Mouse (Mus musculus) forebrain, embryonic 16.5 days (tissue): ENCODE data around the gene Tceal9. TPM values are rescaled to one million over a fixed set of nuclear protein-coding genes. Genes with fewer than 3 reads are reported as not detected.
A peak's percentile ranks its signal among the peaks of the same experiment; 100 is the strongest.

Source experiments
- ATAC-seq: fragments of 200-750 bp; cut with Nextera tagmentation; 2 replicates; pipeline ENCODE4 v1.8.0; 2017; ENCODE audit warnings: mild to moderate bottlenecking, moderate library complexity
- H3K27ac ChIP-seq: fragments of 300-500 bp; sonication (generic); 2 replicates; pipeline ENCODE4 v1.5.1; 2014; ENCODE audit warnings: low read length, control low read depth
- H3K27me3 ChIP-seq: fragments of 300-500 bp; sonication (generic); replicated peaks from 2 replicates; pipeline ENCODE4 v1.6.1; 2014; ENCODE audit warnings: low read length; ENCODE audit not compliant: control insufficient read depth, insufficient read depth
- H3K36me3 ChIP-seq: fragments of 300-500 bp; sonication (generic); 2 replicates; pipeline ENCODE4 v1.6.1; 2014; ENCODE audit not compliant: control insufficient read depth, insufficient read depth
- H3K4me1 ChIP-seq: fragments of 300-500 bp; sonication (generic); replicated peaks from 2 replicates; pipeline ENCODE4 v1.6.1; 2014; ENCODE audit warnings: low read length; ENCODE audit not compliant: control insufficient read depth, insufficient read depth
- H3K4me2 ChIP-seq: fragments of 300-500 bp; sonication (generic); 2 replicates; pipeline ENCODE4 v1.6.1; 2014; ENCODE audit warnings: mild to moderate bottlenecking, low read length, control low read depth
- H3K4me3 ChIP-seq: fragments of 300-500 bp; sonication (generic); replicated peaks from 2 replicates; pipeline ENCODE4 v1.5.1; 2014; ENCODE audit warnings: mild to moderate bottlenecking, low read length, control low read depth
- H3K9ac ChIP-seq: fragments of 300-500 bp; sonication (generic); replicated peaks from 2 replicates; pipeline ENCODE4 v1.6.1; 2014; ENCODE audit warnings: low read depth, low read length, control low read depth
- H3K9me3 ChIP-seq: fragments of 300-500 bp; sonication (generic); 2 replicates; pipeline ENCODE4 v1.6.1; 2016; ENCODE audit warnings: low read length; ENCODE audit not compliant: control insufficient read depth
- WGBS: fragments of 180-500 bp; shearing (Covaris S2); extraction: QIAGEN DNeasy Blood & Tissue Kit; methylation state at CpG from one replicate; pipeline ENCODE4 v1.1.7; 2014; 5-methylcytosine and 5-hydroxymethylcytosine counted together
- polyA plus RNA-seq: library from polyadenylated mRNA; unstranded; fragments of >200 nt; fragmentation: Nextera tagmentation; extraction: Ambion mirVana; gene quantifications from 2 replicates; pipeline ENCODE4 v1.2.1, GENCODE M21; 2015

Gene Tceal9
- polyA plus RNA-seq, 1 experiment from 2014 or later, result 290 TPM

DNA sequence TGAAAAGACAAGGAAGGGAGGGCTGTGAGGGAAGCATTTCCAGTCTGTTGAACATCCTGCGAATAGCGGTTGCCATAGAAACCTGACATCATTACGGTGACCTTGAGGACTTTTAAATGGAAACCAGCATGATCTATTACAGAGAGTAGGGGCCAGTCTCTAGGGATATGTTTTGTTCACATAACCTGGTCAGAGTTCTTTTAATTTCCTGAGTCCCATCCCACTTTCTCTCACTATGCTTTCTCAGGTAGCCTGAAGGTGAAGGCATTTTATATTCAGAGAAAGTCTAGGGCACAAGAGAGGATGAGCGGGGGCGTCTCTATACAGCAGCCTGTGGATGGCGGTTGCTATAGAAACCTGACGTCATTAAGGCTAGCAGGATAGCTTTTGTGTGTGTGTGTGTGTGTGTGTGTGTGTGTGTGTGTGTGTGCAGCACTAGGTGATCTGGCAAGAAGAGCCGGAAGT lies 46.0 kb downstream of the Tceal9 start:
- Histone ChIP-seq H3K9ac (no peak overlapping the region), H3K36me3 (no peaks in the 10 kb centered on the region), H3K4me2 (peak overlapping the region; percentile 43), H3K4me1 (0 out of 2 replicates have a peak, but pooled peaks cover 5% of the 10 kb centered on the region), H3K9me3 (no peaks in the 10 kb centered on the region), H3K4me3 (peak overlapping the region; percentile 14; the same call in 1 of the 2 replicates), H3K27me3 (no peaks in the 10 kb centered on the region), H3K27ac (peak overlapping the region; percentile 50; the same call in 1 of the 2 replicates)
- 16% methylated on average over 8 of the region's 8 CpGs for WGBS
- ATAC-seq, result peak; percentile 95

Other genes starting within 250 kb of the Tceal9 start
- gene Arxes1, start 211.7 kb upstream of the Tceal9 start, polyA plus RNA-seq, result 77.2 and 105 TPM in 2 replicates
- 579 and 667 TPM in 2 replicates for gene Bex2, start 176.8 kb upstream of the Tceal9 start, polyA plus RNA-seq
- 0.09 TPM in 1 of 2 replicates, not detected in the other for gene Nxf3, start 159.8 kb upstream of the Tceal9 start, polyA plus RNA-seq
- gene Bex4, start 106.1 kb upstream of the Tceal9 start, polyA plus RNA-seq, result 135 and 137 TPM in 2 replicates
- gene Tceal8, start 72.7 kb upstream of the Tceal9 start, polyA plus RNA-seq, result 109 and 120 TPM in 2 replicates
- 14.6 and 23.0 TPM in 2 replicates for gene Tceal5, start 41.2 kb upstream of the Tceal9 start, polyA plus RNA-seq
- 2.1 and 2.3 TPM in 2 replicates for gene Tceal7, start 30.3 kb upstream of the Tceal9 start, polyA plus RNA-seq
- gene Bex1, start 29.6 kb upstream of the Tceal9 start, polyA plus RNA-seq, result 176 and 223 TPM in 2 replicates
- gene Bex3, start 25.2 kb downstream of the Tceal9 start, polyA plus RNA-seq, result 522 and 568 TPM in 2 replicates